Mouse (Mus musculus) CD4-positive helper T cell, adult 2 months (primary cell): ENCODE data around the gene Cdk11b.
A peak's percentile ranks its signal among the peaks of the same experiment; 100 is the strongest.

Source experiments
- DNase-seq: peaks from one replicate; pipeline ENCODE4 v3.0.0-alpha.2; 2012; ENCODE audit warnings: low read depth, missing footprints, low spot score

Cdk11b gene

GRCm38 (mm10) chr4:155624338-155625291 lies at the start of gene Cdk11b:
Cdk11b (plus strand) TSS chr4:155624854.
- peak; percentile 100 for DNase-seq

- peak; percentile 42 for DNase-seq
Measured at GRCm38 (mm10) chr4:155574931-155575330, 49.7 kb upstream of the Cdk11b start.

GRCm38 (mm10) chr4:155575521-155575920 lies 49.1 kb upstream of the Cdk11b start:
- DNase-seq, result no peak

- DNase-seq, result no peak
Measured at GRCm38 (mm10) chr4:155577132-155577531, 47.5 kb upstream of the Cdk11b start.

GRCm38 (mm10) chr4:155577741-155578140 lies 46.9 kb upstream of the Cdk11b start:
- DNase-seq, result no peak

GRCm38 (mm10) chr4:155578336-155579125 lies 46.1 kb upstream of the Cdk11b start:
- no peak for DNase-seq

GRCm38 (mm10) chr4:155580420-155580819 lies 44.2 kb upstream of the Cdk11b start:
- peak; percentile 44 for DNase-seq

- DNase-seq, result no peak
Measured at GRCm38 (mm10) chr4:155582279-155582905, 42.3 kb upstream of the Cdk11b start.

- DNase-seq, result no peak
Measured at GRCm38 (mm10) chr4:155589356-155589755, 35.3 kb upstream of the Cdk11b start.

- DNase-seq, result no peak
Measured at GRCm38 (mm10) chr4:155591012-155591719, 33.5 kb upstream of the Cdk11b start.

GRCm38 (mm10) chr4:155593780-155594179 lies 30.9 kb upstream of the Cdk11b start:
- no peak for DNase-seq

- no peak for DNase-seq
Measured at GRCm38 (mm10) chr4:155595777-155596176, 28.9 kb upstream of the Cdk11b start.

GRCm38 (mm10) chr4:155596606-155597005 lies 28.0 kb upstream of the Cdk11b start:
- DNase-seq, result no peak

GRCm38 (mm10) chr4:155598536-155598935 lies 26.1 kb upstream of the Cdk11b start:
- no peak for DNase-seq

- DNase-seq, result peak; percentile 82
Measured at GRCm38 (mm10) chr4:155599901-155600825, 24.5 kb upstream of the Cdk11b start.

- peak; percentile 95 for DNase-seq
Measured at GRCm38 (mm10) chr4:155601091-155601996, 23.3 kb upstream of the Cdk11b start, which contains the start of gene Slc35e2. Slc35e2 (plus strand) TSS chr4:155601416.

- no peak for DNase-seq
Measured at GRCm38 (mm10) chr4:155601997-155602456, 22.6 kb upstream of the Cdk11b start.

GRCm38 (mm10) chr4:155602753-155603152 lies 21.9 kb upstream of the Cdk11b start:
- DNase-seq, result no peak

GRCm38 (mm10) chr4:155603801-155604200 lies 20.9 kb upstream of the Cdk11b start:
- DNase-seq, result peak; percentile 34
